Mouse (Mus musculus) bone marrow, adult 2 months (tissue): Measurements from ENCODE around the gene Rad51b. TPM values are rescaled to one million over a fixed set of nuclear protein-coding genes. Genes with fewer than 3 reads are reported as not detected.

Source experiments
- H3K27ac ChIP-seq: fragments of 200-500 bp; 2 replicates; pipeline ENCODE4 v1.5.1; 2012; ENCODE audit warnings: low read depth, mild to moderate bottlenecking, control low read depth, inconsistent platforms, low read length; ENCODE audit not compliant: control insufficient read depth, poor library complexity, insufficient read depth
- H3K4me1 ChIP-seq: fragments of 200-500 bp; 2 replicates; pipeline ENCODE4 v1.6.1; 2011; ENCODE audit warnings: low read length; ENCODE audit not compliant: control insufficient read depth, insufficient read depth
- H3K4me3 ChIP-seq: fragments of 200-500 bp; replicated peaks from 2 replicates; pipeline ENCODE3; 2011; ENCODE audit warnings: mild to moderate bottlenecking, low read depth, low read length, control low read depth; ENCODE audit not compliant: control insufficient read depth
- CTCF ChIP-seq: fragments of 200-500 bp; IDR thresholded peaks from 2 replicates; pipeline ENCODE4 v1.5.1; 2011; ENCODE audit warnings: low read length, control low read depth; ENCODE audit not compliant: control insufficient read depth, insufficient read depth
- POLR2A ChIP-seq: fragments of 200-500 bp; IDR thresholded peaks from 2 replicates; pipeline ENCODE4 v1.6.1; 2011; ENCODE audit warnings: low read depth, mild to moderate bottlenecking, control low read depth, low read length, borderline replicate concordance; ENCODE audit not compliant: control insufficient read depth
- WGBS: fragments of 180-500 bp; shearing (Covaris S2); methylation state at CpG from one replicate; pipeline ENCODE4 v1.1.7; 2018; 5-methylcytosine and 5-hydroxymethylcytosine counted together
- polyA plus RNA-seq: library from polyadenylated mRNA; stranded (reverse); fragments of >200 nt; gene quantifications from 2 replicates; pipeline ENCODE4 v1.2.4, GENCODE M21; 2011; ENCODE audit warnings: low replicate concordance; ENCODE audit not compliant: missing spikeins, insufficient read depth, insufficient read length

The Rad51b gene
- polyA plus RNA-seq, 1 experiment = 2.3 TPM

DNA sequence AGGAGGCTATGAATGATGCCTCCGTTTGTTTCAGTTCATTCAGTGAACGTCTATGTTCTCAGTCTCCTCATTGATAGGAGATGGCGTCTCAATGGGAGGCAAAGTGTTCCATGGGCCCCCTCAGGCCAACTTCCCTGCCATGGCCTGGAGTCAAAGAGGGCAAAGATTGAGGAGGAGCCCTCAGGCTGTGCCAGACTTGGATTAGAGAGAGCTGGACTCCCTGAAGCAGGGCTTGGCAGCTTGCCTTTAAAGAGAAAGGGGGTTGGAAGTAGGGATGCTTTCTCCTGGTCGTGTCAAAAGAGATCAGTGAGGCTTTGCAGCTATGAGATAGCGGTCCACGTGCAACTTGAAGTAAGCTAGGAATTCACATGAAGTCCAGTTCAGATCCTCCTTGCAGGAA, 469.0 kb downstream of the Rad51b start:
- Histone ChIP-seq H3K4me1 (no peaks in the 10 kb centered on the region), H3K4me3 (no peak overlapping the region), H3K27ac (no peak overlapping the region)
- 86% methylated on average over 6 of the region's 6 CpGs for WGBS
- TF ChIP-seq POLR2A (no peak), CTCF (no peak)

DNA sequence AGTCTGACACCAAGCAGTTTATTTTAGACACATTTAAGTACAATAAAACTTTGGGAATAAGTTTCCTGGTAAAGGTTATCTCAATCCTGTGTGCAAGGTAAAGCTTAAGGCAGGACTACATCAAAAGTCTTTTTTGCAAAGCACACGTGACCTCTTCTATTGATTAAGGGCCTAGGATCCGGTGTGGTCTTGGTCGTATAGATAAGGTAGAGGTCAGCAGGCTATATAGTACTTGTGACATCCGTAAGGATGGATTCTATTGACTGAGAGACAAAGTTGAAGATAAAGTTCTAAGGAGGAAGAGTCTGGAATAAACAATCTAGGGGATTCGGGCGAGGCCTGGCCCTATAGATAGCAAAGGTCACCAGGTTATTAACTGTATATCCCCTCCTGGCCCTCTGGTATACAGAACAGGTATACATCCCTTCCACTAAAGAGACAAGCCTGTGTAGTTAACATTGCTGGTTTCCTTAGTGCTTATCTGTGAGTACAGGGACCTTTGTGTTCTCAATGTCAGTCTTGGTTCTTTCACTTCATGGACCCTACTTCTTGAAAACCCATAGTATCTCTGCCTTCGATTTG, 471.8 kb downstream of the Rad51b start:
- no peaks in the 10 kb centered on the region for H3K4me1 ChIP-seq
- H3K4me3 ChIP-seq = no peak overlapping the region
- H3K27ac ChIP-seq = no peak overlapping the region
- WGBS = 82% methylated on average over 7 of the region's 7 CpGs
- TF ChIP-seq POLR2A (no peak), CTCF (no peak)

DNA sequence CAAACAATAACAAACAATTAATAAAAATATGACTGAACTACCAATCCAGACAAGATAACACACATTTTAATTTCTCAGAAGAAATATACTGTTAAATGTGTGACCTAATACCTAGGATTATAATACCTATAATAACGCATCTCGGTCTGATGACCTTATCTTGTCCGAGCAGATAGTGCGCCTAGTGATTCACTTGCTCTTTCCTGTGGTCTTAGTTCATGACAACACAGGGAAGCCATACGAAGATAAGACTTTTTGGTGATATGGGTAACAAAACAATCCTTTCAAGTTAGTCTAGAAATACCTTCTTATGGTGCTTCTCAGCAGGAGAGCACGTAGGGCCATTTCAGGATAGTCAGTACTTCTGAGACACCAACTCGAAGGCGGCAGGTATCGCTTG, 472.7 kb downstream of the Rad51b start:
- no peak overlapping the region for H3K27ac ChIP-seq
- no peak overlapping the region for H3K4me3 ChIP-seq
- WGBS = 68% methylated on average over 9 of the region's 9 CpGs
- TF ChIP-seq CTCF = no peak
- TF ChIP-seq POLR2A = no peak
- no peaks in the 10 kb centered on the region for H3K4me1 ChIP-seq

DNA sequence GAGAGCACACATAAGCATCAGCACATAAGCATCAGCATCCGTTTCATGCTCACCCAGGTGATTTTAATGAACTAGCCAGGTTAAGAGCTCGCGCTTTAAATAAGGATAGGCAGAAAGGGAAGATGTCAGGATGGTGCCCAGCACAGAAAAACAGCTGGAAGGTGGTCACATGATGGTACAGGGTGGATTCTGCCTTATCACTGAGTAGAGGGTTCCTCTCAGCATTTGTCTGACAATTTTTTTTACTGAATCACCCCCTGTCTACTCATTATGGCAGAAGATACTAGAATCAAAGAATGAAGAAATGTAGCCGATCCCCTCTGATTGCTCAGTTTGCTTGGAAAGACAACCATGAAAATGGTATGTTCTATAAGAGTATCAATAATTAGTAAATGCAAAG, 474.1 kb downstream of the Rad51b start:
- 91% methylated on average over 4 of the region's 4 CpGs for WGBS
- Histone ChIP-seq H3K4me1 (no peaks in the 10 kb centered on the region), H3K27ac (no peak overlapping the region), H3K4me3 (no peak overlapping the region)
- TF ChIP-seq CTCF = no peak
- no peak for TF ChIP-seq POLR2A

DNA sequence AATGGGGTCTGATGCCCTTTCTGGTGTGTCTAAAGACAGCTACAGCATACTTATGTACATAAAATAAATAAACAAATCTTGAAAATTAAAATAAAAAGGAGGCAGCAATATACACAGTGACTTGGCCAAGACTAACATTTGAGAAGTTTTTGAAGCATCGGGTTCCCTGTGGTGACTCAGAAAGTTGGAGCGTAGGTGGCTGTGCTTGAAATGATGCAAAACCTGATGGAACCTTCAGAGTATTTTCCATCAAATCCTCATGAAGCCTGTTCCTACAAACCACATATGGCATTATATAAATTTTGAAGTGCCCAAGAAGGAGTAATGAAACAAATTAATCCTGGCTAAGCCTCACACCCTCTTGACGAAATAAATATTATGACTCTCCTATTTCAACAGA, 474.7 kb downstream of the Rad51b start:
- TF ChIP-seq POLR2A = no peak
- no peak for TF ChIP-seq CTCF
- H3K27ac ChIP-seq = no peak overlapping the region
- no peak overlapping the region for H3K4me3 ChIP-seq
- H3K4me1 ChIP-seq = no peaks in the 10 kb centered on the region
- WGBS = 91% methylated on average over 3 of the region's 3 CpGs

DNA sequence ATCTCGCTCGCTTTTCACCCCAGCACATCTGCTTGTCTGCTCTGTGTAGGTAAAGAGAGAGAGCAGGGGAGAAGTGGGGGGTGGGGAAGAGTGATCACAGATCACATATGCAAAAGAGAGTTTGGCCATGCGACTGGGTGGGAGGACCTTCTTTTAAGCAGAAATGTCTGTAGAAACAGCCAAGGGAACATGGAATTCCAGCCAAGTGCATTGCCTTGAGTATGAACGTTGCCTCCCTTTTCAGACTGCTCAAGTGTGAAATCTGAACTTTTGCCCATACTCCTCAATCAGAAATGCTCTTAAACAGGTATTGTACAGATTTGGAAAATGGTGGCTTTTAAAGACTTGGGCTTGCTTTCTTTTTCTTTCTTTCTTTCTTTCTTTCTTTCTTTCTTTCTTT, 476.2 kb downstream of the Rad51b start:
- Histone ChIP-seq H3K27ac (no peak overlapping the region), H3K4me3 (no peak overlapping the region), H3K4me1 (no peaks in the 10 kb centered on the region)
- TF ChIP-seq CTCF (no peak), POLR2A (no peak)
- WGBS = 87% methylated on average over 4 of the region's 4 CpGs

DNA sequence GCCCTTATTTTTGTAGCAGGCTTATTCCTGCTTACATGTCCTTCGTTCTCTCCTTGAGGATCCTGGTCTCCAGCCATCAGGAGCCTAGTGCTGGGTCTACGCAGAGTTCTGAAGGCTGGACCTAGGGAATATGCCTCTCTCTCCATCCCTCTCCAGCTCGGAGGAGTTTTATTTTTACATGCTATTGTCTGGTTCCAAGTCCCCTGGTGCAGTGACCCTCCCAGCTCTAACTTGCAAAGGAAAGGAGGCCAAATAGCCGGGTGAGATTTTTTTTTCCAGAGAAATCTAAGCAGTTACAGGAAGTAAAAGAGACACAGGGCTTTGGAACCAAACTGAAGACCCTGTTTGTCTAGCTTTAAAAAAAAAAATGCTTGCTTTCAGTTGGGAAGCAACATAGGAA, 477.5 kb downstream of the Rad51b start:
- Histone ChIP-seq H3K27ac (no peak overlapping the region), H3K4me3 (no peak overlapping the region), H3K4me1 (no peaks in the 10 kb centered on the region)
- TF ChIP-seq POLR2A = no peak
- TF ChIP-seq CTCF = no peak
- 85% methylated on average over 4 of the region's 4 CpGs for WGBS

DNA sequence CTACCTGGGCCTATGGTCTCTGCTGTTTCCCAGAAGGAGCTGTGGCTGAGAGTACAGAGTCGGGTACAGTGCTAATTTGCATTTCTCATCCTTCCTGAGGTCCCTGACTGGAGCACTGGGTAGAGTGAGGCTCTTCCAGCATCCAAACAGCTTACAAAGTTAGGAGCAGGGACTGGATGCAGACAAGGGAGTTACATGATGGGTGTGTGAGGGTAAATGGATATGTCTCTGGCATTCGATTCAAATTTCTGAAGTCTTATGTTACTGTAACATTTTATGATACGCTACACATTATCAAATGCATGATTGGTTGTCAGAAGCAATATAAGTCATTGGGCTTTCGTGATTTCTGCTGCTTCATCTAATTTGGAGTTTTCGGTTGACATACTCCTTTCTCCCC, 479.7 kb downstream of the Rad51b start:
- Histone ChIP-seq H3K27ac (no peak overlapping the region), H3K4me3 (no peak overlapping the region), H3K4me1 (no peaks in the 10 kb centered on the region)
- WGBS = 78% methylated on average over 5 of the region's 5 CpGs
- TF ChIP-seq CTCF (no peak), POLR2A (no peak)

DNA sequence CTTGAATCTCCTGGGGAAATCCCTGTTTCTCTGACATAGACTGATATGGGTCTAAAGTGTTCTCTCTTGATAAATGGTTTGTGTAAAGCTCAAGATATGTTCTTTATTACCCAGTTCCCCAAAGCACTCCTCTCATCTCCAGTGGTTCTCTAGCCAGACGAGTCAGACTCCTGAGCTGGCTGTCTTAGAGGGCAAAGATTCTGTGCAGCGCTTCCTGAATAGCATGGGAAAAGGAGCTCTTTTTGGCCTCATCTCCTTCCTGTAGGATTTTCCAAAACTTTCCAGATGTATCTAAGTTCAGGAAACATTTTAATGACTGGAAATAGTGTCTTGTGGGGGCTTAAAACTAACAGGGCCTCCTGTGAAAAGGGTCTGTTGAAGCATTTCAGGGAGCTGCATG, 483.7 kb downstream of the Rad51b start:
- WGBS = 79% methylated on average over 2 of the region's 2 CpGs
- TF ChIP-seq CTCF = no peak
- no peak for TF ChIP-seq POLR2A
- Histone ChIP-seq H3K4me1 (no peaks in the 10 kb centered on the region), H3K27ac (no peak overlapping the region), H3K4me3 (no peak overlapping the region)
